ENCODE assay signal across 23 mouse cellular contexts in genomic region chr3:85369847-85370246, GRCm38 (mm10).
DNase-seq lines count a peak whose midpoint lies in the region; ATAC-seq and TF ChIP-seq lines count a peak whose summit lies in the region.
"Had no signal": no experiment of that assay in that cellular context is flagged by ENCODE, and none has a peak within 500 bp of the region (broad histone marks: within the 10 kb centered on the region; RNA-seq: fewer than 3 reads in every experiment).

No protein-coding gene starts in this region.

- H3K4me1 ChIP-seq in heart, embryonic 13.5 days, result peaks cover 63% of the 10 kb centered on the region
- peaks cover 20% of the 10 kb centered on the region; the same call in 1 of the 2 replicates for H3K4me1 ChIP-seq in kidney, embryonic 14.5 days (ENCODE audit: control insufficient read depth, insufficient read depth, low read length)
- peaks cover 2% of the 10 kb centered on the region for H3K4me1 ChIP-seq in embryonic fibroblast, embryonic 13.5 days (ENCODE audit: control insufficient read depth, insufficient read depth, low read length)
- H3K4me1 ChIP-seq: liver, embryonic 13.5 days had no signal

- H3K27me3 ChIP-seq in heart, embryonic 13.5 days (replicated peaks), result no peaks in the 10 kb centered on the region
- no peaks in the 10 kb centered on the region for H3K27me3 ChIP-seq in kidney, embryonic 14.5 days (ENCODE audit: control insufficient read depth, insufficient read depth, low read length)
- H3K27me3 ChIP-seq: hindbrain, embryonic 13.5 days; limb, embryonic 15.5 days; liver, embryonic 13.5 days had no signal

- no peak for TF ChIP-seq POLR2A in embryonic fibroblast, embryonic 13.5 days (IDR thresholded peaks at IDR 0.05; ENCODE audit: low read depth, low read length)

- H3K9ac ChIP-seq in heart, embryonic 13.5 days, result no peak overlapping the region
- no peak overlapping the region for H3K9ac ChIP-seq in kidney, embryonic 14.5 days (ENCODE audit: low read depth, low read length)
- H3K9ac ChIP-seq: hindbrain, embryonic 13.5 days; limb, embryonic 15.5 days; liver, embryonic 13.5 days had no signal

- 0 out of 2 replicates have a peak, but pooled peaks cover under 1% of the 10 kb centered on the region for H3K9me3 ChIP-seq in heart, embryonic 13.5 days
- H3K9me3 ChIP-seq in kidney, embryonic 14.5 days (ENCODE audit: control insufficient read depth, low read length), result no peaks in the 10 kb centered on the region
- H3K9me3 ChIP-seq: hindbrain, embryonic 13.5 days; limb, embryonic 10.5 days; limb, embryonic 15.5 days; liver, embryonic 13.5 days had no signal

- H3K36me3 ChIP-seq in heart, embryonic 13.5 days, result no peaks in the 10 kb centered on the region
- H3K36me3 ChIP-seq in kidney, embryonic 14.5 days (ENCODE audit: control insufficient read depth, insufficient read depth, low read length), result no peaks in the 10 kb centered on the region
- H3K36me3 ChIP-seq: hindbrain, embryonic 13.5 days; limb, embryonic 10.5 days; limb, embryonic 15.5 days; liver, embryonic 13.5 days had no signal

- 82% methylated on average over 10 of the region's 10 CpGs for WGBS in heart, embryonic 13.5 days
- WGBS in kidney, embryonic 14.5 days, result 47% methylated on average over 9 of the region's 10 CpGs

- peak overlapping the region; percentile 67 for H3K27ac ChIP-seq in heart, embryonic 13.5 days (replicated peaks)
- no peak overlapping the region for H3K27ac ChIP-seq in kidney, embryonic 14.5 days (ENCODE audit: low read depth, low read length)
- H3K27ac ChIP-seq in left cerebral cortex, adult 2 months, result peak overlapping the region; percentile 94
- peak overlapping the region; percentile 79; the same call in 1 of the 2 replicates for H3K27ac ChIP-seq in embryonic fibroblast, embryonic 13.5 days (ENCODE audit: insufficient read depth, low read length)
- H3K27ac ChIP-seq: hindbrain, embryonic 13.5 days; limb, embryonic 10.5 days; limb, embryonic 15.5 days; liver, embryonic 13.5 days; macrophage had no signal

- intact Hi-C loops in left cerebral cortex, adult 2 months (cut with DNase I), result loop anchor here (2.0 to 10.0 kb wide), 8 partner anchors 95 to 417 kb away; partner anchors contain the start of gene Gatb
- intact Hi-C loops in left cerebral cortex, postnatal 4 days (cut with DNase I), result loop anchor here (10.0 kb wide), 2 partner anchors 185 to 415 kb away; no protein-coding TSS in a partner anchor

- no peak overlapping the region for H3K4me3 ChIP-seq in heart, embryonic 13.5 days
- H3K4me3 ChIP-seq in kidney, embryonic 14.5 days (ENCODE audit: low read length), result no peak overlapping the region
- no peak overlapping the region for H3K4me3 ChIP-seq in left cerebral cortex, adult 2 months
- H3K4me3 ChIP-seq in embryonic fibroblast, embryonic 13.5 days (ENCODE audit: insufficient read depth, low read length), result no peak overlapping the region
- H3K4me3 ChIP-seq: hindbrain, embryonic 13.5 days; limb, embryonic 10.5 days; limb, embryonic 15.5 days; liver, embryonic 13.5 days had no signal

- ATAC-seq in heart, embryonic 13.5 days (ENCODE audit: extremely low read depth, insufficient number of reproducible peaks, low FRiP score, low TSS enrichment), result no peak
- ATAC-seq in kidney, embryonic 14.5 days (ENCODE audit: low FRiP score, low TSS enrichment), result peak; percentile 48; the same call in 1 of the 2 replicates
- ATAC-seq: intestine, embryonic 16.5 days; lung, postnatal 0 days had no signal

- TF ChIP-seq CTCF in left cerebral cortex, adult 2 months (IDR thresholded peaks at IDR 0.05), result no peak
- TF ChIP-seq CTCF in embryonic fibroblast, embryonic 13.5 days (IDR thresholded peaks at IDR 0.05; ENCODE audit: borderline replicate concordance, insufficient read depth, low read length), result no peak

- H3K4me2 ChIP-seq in heart, embryonic 13.5 days, result no peak overlapping the region
- no peak overlapping the region; the same call in 1 of the 2 replicates for H3K4me2 ChIP-seq in kidney, embryonic 14.5 days (replicated peaks; ENCODE audit: low read depth, low read length)
- H3K4me2 ChIP-seq: hindbrain, embryonic 13.5 days; limb, embryonic 15.5 days; liver, embryonic 13.5 days had no signal

- no peak for DNase-seq in heart, adult 8-10 months (ENCODE audit: low spot score)
- DNase-seq in kidney, adult 11 months, result no peak
- no peak for DNase-seq in left cerebral cortex, adult 2 months (ENCODE audit: extremely low spot score in 1 of 2, low spot score in 2 of 2)
- no peak for DNase-seq in left cerebral cortex, postnatal 4 days
- no peak for DNase-seq in lung, postnatal 4 days
- DNase-seq: adrenal gland, adult 8-10 months; B cell, adult 2 months; cerebellum, postnatal 14 days; gastrocnemius, postnatal 10 days; heart, postnatal 14 days; kidney, postnatal 25 days; liver, embryonic 13.5 days; lung, adult 18-20 months; midbrain, embryonic 14.5 days had no signal
